Mouse (Mus musculus) midbrain, postnatal 0 days (tissue): Measurements from ENCODE around the gene Lrp1. TPM values are rescaled to one million over a fixed set of nuclear protein-coding genes. Genes with fewer than 3 reads are reported as not detected.

Experiments used
- ATAC-seq: fragments of 200-750 bp; cut with Nextera tagmentation; 2 replicates; pipeline ENCODE4 v1.8.0; 2017; ENCODE audit warnings: moderate number of reproducible peaks, mild to moderate bottlenecking, moderate TSS enrichment, moderate library complexity; ENCODE audit not compliant: low FRiP score
- DNase-seq: peaks from one replicate; pipeline ENCODE4 v3.0.0-alpha.2; 2015; ENCODE audit warnings: low spot score
- H3K27ac ChIP-seq: fragments of 300-500 bp; sonication (generic); 2 replicates; pipeline ENCODE4 v1.5.1; 2014; ENCODE audit warnings: low read depth, mild to moderate bottlenecking, low read length, mixed read lengths
- H3K27me3 ChIP-seq: fragments of 300-500 bp; sonication (generic); 2 replicates; pipeline ENCODE4 v1.6.1; 2014; ENCODE audit warnings: low read length, control low read depth, mixed read lengths; ENCODE audit not compliant: insufficient read depth
- H3K36me3 ChIP-seq: fragments of 300-500 bp; sonication (generic); 2 replicates; pipeline ENCODE4 v1.6.1; 2014; ENCODE audit warnings: low read length, control low read depth, mixed read lengths; ENCODE audit not compliant: insufficient read depth
- H3K4me1 ChIP-seq: fragments of 300-500 bp; sonication (generic); 2 replicates; pipeline ENCODE4 v1.6.1; 2014; ENCODE audit warnings: mild to moderate bottlenecking, control low read depth, antibody characterized with exemption, low read length, mixed read lengths; ENCODE audit not compliant: insufficient read depth
- H3K4me2 ChIP-seq: fragments of 300-500 bp; sonication (generic); 2 replicates; pipeline ENCODE4 v1.6.1; 2014; ENCODE audit warnings: low read depth, mild to moderate bottlenecking, low read length, mixed read lengths; ENCODE audit not compliant: poor library complexity, severe bottlenecking
- H3K4me3 ChIP-seq: fragments of 300-500 bp; sonication (generic); 2 replicates; pipeline ENCODE4 v1.5.1; 2014; ENCODE audit warnings: low read depth, mild to moderate bottlenecking, low read length, moderate library complexity
- H3K9ac ChIP-seq: fragments of 300-500 bp; sonication (generic); replicated peaks from 2 replicates; pipeline ENCODE4 v1.6.1; 2014; ENCODE audit warnings: mild to moderate bottlenecking, low read length, moderate library complexity, mixed read lengths; ENCODE audit not compliant: poor library complexity, severe bottlenecking
- H3K9me3 ChIP-seq: fragments of 300-500 bp; sonication (generic); 2 replicates; pipeline ENCODE4 v1.6.1; 2016; ENCODE audit warnings: low read length, control low read depth
- CTCF ChIP-seq: IDR thresholded peaks from 2 replicates; pipeline ENCODE4 v1.5.1; 2016; ENCODE audit warnings: antibody characterized with exemption, mild to moderate bottlenecking
- WGBS: fragments of 180-500 bp; shearing (Covaris S2); extraction: QIAGEN DNeasy Blood & Tissue Kit; methylation state at CpG from one replicate; pipeline ENCODE4 v1.1.7; 2014; 5-methylcytosine and 5-hydroxymethylcytosine counted together
- polyA plus RNA-seq: library from polyadenylated mRNA; unstranded; fragments of >200 nt; fragmentation: Nextera tagmentation; extraction: Ambion mirVana; gene quantifications from 2 replicates; pipeline ENCODE4 v1.2.1, GENCODE M21; 2015
- total RNA-seq: library from RNA; depleted of rRNA; stranded (reverse); fragments of >200 nt; gene quantifications from 2 replicates; pipeline ENCODE4 v1.2.3, GENCODE M21; 2014

The Lrp1 gene
- total and polyA plus RNA-seq, 2 experiments from 2014 or later: 84.4 to 319 TPM

DNA sequence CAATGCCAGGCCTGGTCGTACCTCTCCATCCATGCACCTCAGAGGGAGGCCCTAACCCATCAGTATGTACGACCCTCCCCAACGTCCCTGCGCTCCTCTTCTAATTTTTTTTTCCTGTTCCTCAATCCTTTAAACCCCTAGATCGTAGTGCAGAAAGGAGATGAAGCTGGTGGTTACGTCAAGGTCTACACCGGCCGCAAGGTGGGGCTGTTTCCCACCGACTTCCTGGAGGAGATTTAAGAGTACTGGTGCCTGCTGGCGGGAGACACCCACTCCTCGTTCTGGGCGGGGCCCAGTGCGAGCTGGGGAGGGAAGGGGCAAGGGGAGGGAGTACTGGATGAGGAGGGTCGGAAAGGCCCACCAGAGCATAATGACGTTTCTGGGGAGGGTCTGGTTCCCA is 112.7 kb downstream of the Lrp1 start:
- Histone ChIP-seq H3K27me3 (no peaks in the 10 kb centered on the region), H3K4me3 (no peak overlapping the region), H3K4me1 (peaks cover 30% of the 10 kb centered on the region), H3K27ac (no peak overlapping the region), H3K9me3 (no peaks in the 10 kb centered on the region), H3K4me2 (peak overlapping the region; percentile 62; the same call in 1 of the 2 replicates), H3K9ac (0 out of 2 replicates have a peak overlapping the region, but pooled peaks have one; percentile 13), H3K36me3 (peaks cover 5% of the 10 kb centered on the region; the same call in 1 of the 2 replicates)
- peak; percentile 81 for DNase-seq
- no peak for ATAC-seq
- TF ChIP-seq CTCF: peak; percentile 79
- WGBS: 6% methylated on average over 15 of the region's 15 CpGs

DNA sequence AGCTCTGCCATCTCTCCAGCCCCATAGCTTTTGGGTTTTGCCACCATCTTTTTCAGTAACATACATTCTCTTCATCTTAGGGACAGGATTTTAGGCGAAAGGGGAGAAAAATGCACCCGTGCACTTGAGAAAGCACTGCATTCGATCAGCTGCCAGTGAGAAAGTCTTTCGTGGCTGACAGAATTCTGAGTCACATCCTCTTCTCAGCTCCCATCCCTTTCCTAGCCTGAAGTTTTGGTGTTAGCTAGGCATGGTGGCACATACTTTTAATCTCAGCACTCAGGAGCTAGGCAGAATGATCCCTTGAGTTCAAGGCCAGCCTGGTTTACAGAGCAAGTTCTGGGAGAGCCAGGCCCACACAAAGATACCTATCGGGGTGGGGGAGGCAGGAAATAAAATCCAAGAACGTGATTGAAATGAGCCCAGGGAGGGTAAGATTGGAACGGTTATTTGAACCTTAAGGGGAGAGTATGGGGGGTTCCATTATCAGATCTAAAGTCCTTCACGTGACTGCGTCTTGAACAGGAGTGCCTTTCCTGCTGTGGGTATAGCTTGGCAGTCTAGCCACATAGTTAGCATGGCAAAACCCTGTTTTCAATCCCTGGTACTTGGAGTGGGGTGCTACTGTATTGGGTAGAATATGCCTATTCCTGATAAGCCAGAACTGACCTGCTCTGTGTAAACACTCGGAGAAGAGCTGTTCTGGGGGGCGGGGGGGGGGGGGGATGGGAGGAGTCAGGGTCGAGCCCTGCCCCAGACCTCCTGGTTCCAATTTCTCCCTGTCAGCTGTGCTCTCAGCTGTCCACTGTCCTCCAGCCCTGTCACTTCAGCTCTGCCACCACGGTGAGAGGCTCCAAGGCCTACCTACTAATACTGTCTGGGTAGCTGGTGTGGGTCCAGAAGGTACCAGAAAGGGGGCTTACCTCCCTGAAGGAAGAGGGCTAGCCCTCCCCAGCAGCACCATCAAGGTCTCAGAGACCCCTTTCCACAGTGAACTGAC is 119.8 kb downstream of the Lrp1 start, which contains the start of gene Stac3:
TSS of gene Stac3 (plus strand) at position 793 of the 1,000 bp plus-strand sequence.
- DNase-seq (no peak), ATAC-seq (no peak)
- Histone ChIP-seq H3K36me3 (peaks cover 36% of the 10 kb centered on the region), H3K27me3 (no peaks in the 10 kb centered on the region), H3K4me1 (no peaks in the 10 kb centered on the region), H3K4me2 (no peak within 1 kb of the TSS), H3K27ac (no peak within 1 kb of the TSS), H3K9me3 (no peaks in the 10 kb centered on the region), H3K4me3 (no peak within 1 kb of the TSS), H3K9ac (no peak within 1 kb of the TSS)
- no peak for TF ChIP-seq CTCF
- 81% methylated on average over 13 of the region's 13 CpGs for WGBS

- peaks cover 45% of the 10 kb centered on the region for H3K36me3 ChIP-seq
These were observed 120.9 kb downstream of the Lrp1 start for GRCm38 (mm10) chr10:127500042-127500441.

GRCm38 (mm10) chr10:127499516-127499915 is 121.4 kb downstream of the Lrp1 start:
- H3K4me2 ChIP-seq: no peak overlapping the region
- ATAC-seq (no peak), DNase-seq (no peak)
- H3K4me3 ChIP-seq: no peak overlapping the region
- H3K9ac ChIP-seq: no peak overlapping the region
- peaks cover 50% of the 10 kb centered on the region for H3K36me3 ChIP-seq
- no peaks in the 10 kb centered on the region for H3K9me3 ChIP-seq
- H3K4me1 ChIP-seq: no peaks in the 10 kb centered on the region
- no peak overlapping the region for H3K27ac ChIP-seq
- no peak for TF ChIP-seq CTCF
- 83% methylated on average over 5 of the region's 5 CpGs for WGBS
- H3K27me3 ChIP-seq: no peaks in the 10 kb centered on the region

More at GRCm38 (mm10) chr10:127500042-127500441, 120.9 kb downstream of the Lrp1 start:
- no peak overlapping the region for H3K27ac ChIP-seq
- no peak for ATAC-seq
- no peaks in the 10 kb centered on the region for H3K4me1 ChIP-seq
- 96% methylated on average over 4 of the region's 4 CpGs for WGBS
- H3K4me2 ChIP-seq: no peak overlapping the region
- no peaks in the 10 kb centered on the region for H3K27me3 ChIP-seq
- no peak overlapping the region for H3K4me3 ChIP-seq
- TF ChIP-seq CTCF: no peak
- no peaks in the 10 kb centered on the region for H3K9me3 ChIP-seq
- DNase-seq: no peak
- H3K9ac ChIP-seq: no peak overlapping the region

GRCm38 (mm10) chr10:127496156-127496555 is 124.8 kb downstream of the Lrp1 start:
- no peak for DNase-seq
- no peak for ATAC-seq
- Histone ChIP-seq H3K9me3 (no peaks in the 10 kb centered on the region), H3K9ac (no peak overlapping the region), H3K4me3 (no peak overlapping the region), H3K36me3 (peaks cover 61% of the 10 kb centered on the region), H3K27me3 (no peaks in the 10 kb centered on the region), H3K4me2 (no peak overlapping the region), H3K27ac (no peak overlapping the region), H3K4me1 (no peaks in the 10 kb centered on the region)
- TF ChIP-seq CTCF: no peak
- WGBS: 93% methylated on average over 3 of the region's 3 CpGs

GRCm38 (mm10) chr10:127492118-127492517 is 128.8 kb downstream of the Lrp1 start:
- Histone ChIP-seq H3K27ac (no peak overlapping the region), H3K4me1 (no peaks in the 10 kb centered on the region), H3K27me3 (no peaks in the 10 kb centered on the region), H3K36me3 (peaks cover 45% of the 10 kb centered on the region), H3K9ac (no peak overlapping the region), H3K9me3 (no peaks in the 10 kb centered on the region), H3K4me2 (no peak overlapping the region), H3K4me3 (no peak overlapping the region)
- WGBS: 94% methylated on average over 3 of the region's 3 CpGs
- TF ChIP-seq CTCF: no peak
- DNase-seq: no peak
- no peak for ATAC-seq
